Mouse (Mus musculus) thymus, adult 2 months (tissue): ENCODE results near the gene Cdx2.

ENCODE experiments used
- CTCF ChIP-seq: fragments of 200-500 bp; IDR thresholded peaks from 2 replicates; pipeline ENCODE4 v1.5.1; 2012; ENCODE audit warnings: mild to moderate bottlenecking, control low read depth, low read length, moderate library complexity, borderline replicate concordance; ENCODE audit not compliant: control insufficient read depth, poor library complexity, insufficient read depth; ENCODE audit errors: extremely low read depth
- POLR2A ChIP-seq: fragments of 200-500 bp; IDR thresholded peaks from 2 replicates; pipeline ENCODE4 v1.6.1; 2012; ENCODE audit warnings: mild to moderate bottlenecking, low read length, control low read depth, moderate library complexity; ENCODE audit not compliant: control insufficient read depth, poor library complexity, insufficient read depth; ENCODE audit errors: extremely low read depth

DNA sequence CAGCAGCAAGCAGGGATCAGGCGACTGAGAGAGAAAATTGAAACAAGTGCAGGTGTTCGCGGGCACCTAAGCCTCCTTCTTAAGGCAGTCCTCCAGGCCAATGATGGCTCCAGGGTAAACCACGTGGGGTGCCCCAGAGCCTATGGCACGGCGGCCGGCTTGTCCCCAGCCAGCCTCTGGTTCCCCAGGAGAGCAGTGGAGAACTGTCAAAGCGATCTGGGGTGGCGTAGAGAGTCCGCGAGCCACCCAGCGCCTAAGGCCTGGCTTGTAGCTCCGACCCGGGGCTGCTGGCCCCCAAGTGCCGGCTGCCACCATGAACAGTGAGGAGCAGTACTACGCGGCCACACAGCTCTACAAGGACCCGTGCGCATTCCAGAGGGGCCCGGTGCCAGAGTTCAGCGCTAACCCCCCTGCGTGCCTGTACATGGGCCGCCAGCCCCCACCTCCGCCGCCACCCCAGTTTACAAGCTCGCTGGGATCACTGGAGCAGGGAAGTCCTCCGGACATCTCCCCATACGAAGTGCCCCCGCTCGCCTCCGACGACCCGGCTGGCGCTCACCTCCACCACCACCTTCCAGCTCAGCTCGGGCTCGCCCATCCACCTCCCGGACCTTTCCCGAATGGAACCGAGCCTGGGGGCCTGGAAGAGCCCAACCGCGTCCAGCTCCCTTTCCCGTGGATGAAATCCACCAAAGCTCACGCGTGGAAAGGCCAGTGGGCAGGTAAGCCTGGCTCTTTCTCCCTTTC is 37.0 kb downstream of the Cdx2 start, which contains the start of gene Pdx1:
- no peak for TF ChIP-seq CTCF
- no peak for TF ChIP-seq POLR2A
